Mouse (Mus musculus): ENCODE measurements around the gene Ugt1a6a. TPM values are rescaled to one million over a fixed set of nuclear protein-coding genes. Genes with fewer than 3 reads are reported as not detected.
"Not testable (repeated sequence)": the region's sequence is repeated elsewhere in the genome, so short reads cannot be mapped to it uniquely, and the experiment has no call there.

Ugt1a6a gene
- total and polyA plus RNA-seq, 3 experiments = not detected

DNA sequence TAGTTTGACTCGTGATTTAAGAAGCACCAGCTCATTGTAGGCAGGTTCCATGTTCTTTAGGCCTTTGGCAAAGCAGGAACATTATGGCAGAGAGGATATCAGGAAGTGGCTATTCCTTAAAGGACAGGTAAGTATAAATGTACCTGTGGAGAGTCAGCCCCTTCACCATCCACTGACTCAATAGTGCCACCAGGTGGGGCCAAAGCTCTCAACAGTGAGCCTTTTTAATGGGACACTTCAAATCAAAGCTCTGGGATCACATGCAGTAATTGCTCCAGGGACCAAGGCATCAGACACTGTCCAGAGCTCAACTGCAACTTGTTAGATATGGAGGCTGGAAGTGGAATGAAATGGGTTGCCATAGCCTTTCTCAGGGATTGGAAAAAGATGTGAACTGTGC lies 13.1 kb upstream of the Ugt1a6a start:
- not testable (repeated sequence) for H3K9me3 ChIP-seq (replicated peaks; ENCODE audit: insufficient read depth, low read length); H3K4me1 ChIP-seq (ENCODE audit: control insufficient read depth in 1 of 2, insufficient read depth in 2 of 2, low read length in 2 of 2); H3K27ac ChIP-seq (ENCODE audit: control insufficient read depth, low read depth, low read length); DNase-seq (ENCODE audit: low read depth, low spot score); H3K36me3 ChIP-seq (ENCODE audit: control insufficient read depth in 1 of 2, insufficient read depth in 2 of 2, low read length in 2 of 2); H3K4me3 ChIP-seq (ENCODE audit: control insufficient read depth in 1 of 2, insufficient read depth in 1 of 2, low read depth in 2 of 2, low read length in 2 of 2); H3K27me3 ChIP-seq (ENCODE audit: control insufficient read depth in 1 of 2, insufficient read depth in 2 of 2, low read length in 2 of 2); H3K79me2 ChIP-seq (ENCODE audit: control insufficient read depth, insufficient read depth, low read length, poor library complexity); H3K9ac ChIP-seq (ENCODE audit: control insufficient read depth, low read depth, low read length, poor library complexity, severe bottlenecking)
- TF ChIP-seq SMC3 (IDR thresholded peaks at IDR 0.05; ENCODE audit: low read depth, low read length) (peak; percentile 28), RCOR1 (IDR thresholded peaks at IDR 0.05; ENCODE audit: low read depth, low read length) (peak; percentile 28; the same call in 1 of the 2 replicates), RAD21 (IDR thresholded peaks at IDR 0.05; ENCODE audit: low read depth, low read length) (peak; percentile 21), CTCF (IDR thresholded peaks at IDR 0.05 in 2 of 3, conservative IDR thresholded peaks at IDR 0.05 in 1 of 3; ENCODE audit: control insufficient read depth in 1 of 3, insufficient read depth in 1 of 3, low read depth in 2 of 3, low read length in 3 of 3, poor library complexity in 1 of 3, severe bottlenecking in 1 of 3) (peak in 2 of 3 experiments; percentile 37; a peak in 4 of 6 replicates)

DNA sequence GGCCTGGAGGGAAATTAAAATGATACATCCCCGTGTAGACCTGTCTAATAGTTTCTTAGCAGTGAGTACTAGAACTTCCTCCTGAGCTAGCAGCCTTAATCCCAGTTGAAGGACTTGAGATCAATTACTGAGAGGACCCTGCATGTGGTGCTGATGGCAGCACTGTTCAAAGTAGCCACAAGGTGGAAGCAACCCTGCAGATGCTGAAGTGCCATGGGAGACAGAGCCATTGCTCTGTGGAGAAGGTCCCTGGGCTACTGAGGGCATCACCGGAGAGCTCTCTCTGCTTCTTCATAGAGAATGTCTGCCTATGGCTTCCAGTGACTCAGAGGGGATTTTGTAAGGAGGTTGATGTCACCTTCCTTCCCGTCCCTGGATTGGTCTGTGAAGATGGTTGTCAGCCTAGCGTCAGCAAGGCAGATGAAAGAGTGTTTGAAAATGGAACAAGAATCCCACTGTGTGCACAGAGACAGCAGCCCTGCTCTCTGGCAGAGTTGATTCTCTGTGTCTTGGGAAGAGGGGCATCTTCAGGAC lies 8.7 kb upstream of the Ugt1a6a start:
- H3K27ac ChIP-seq (ENCODE audit: control insufficient read depth, low read depth, low read length); H3K9ac ChIP-seq (ENCODE audit: control insufficient read depth, low read depth, low read length, poor library complexity, severe bottlenecking); DNase-seq (ENCODE audit: low read depth, low spot score): not testable (repeated sequence)

DNA sequence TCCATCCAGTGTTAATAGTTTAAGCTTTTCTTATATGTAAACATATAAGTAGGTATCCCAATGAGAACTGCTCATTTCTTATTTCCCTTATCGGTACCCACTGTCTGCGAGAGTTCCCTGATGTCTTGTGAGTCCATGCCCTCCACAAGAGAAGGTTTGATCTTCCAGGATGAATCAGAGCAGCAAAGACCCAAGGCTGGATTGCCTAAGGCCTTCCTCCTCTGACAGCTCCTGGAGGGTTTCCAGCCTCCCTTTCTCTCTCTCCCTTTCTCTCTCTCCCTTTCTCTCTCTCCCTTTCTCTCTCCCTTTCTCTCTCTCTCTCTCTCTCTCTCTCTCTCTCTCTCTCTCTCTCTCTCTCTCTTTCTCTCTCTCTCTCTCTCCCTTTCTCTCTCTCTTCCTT lies 5.5 kb upstream of the Ugt1a6a start:
- not testable (repeated sequence) for H3K27ac ChIP-seq (ENCODE audit: control insufficient read depth, low read depth, low read length); H3K4me3 ChIP-seq (ENCODE audit: control insufficient read depth in 1 of 2, insufficient read depth in 1 of 2, low read depth in 2 of 2, low read length in 2 of 2); H3K79me2 ChIP-seq (ENCODE audit: control insufficient read depth, insufficient read depth, low read length, poor library complexity); DNase-seq (ENCODE audit: low read depth, low spot score); H3K9ac ChIP-seq (ENCODE audit: control insufficient read depth, low read depth, low read length, poor library complexity, severe bottlenecking); H3K27me3 ChIP-seq (ENCODE audit: control insufficient read depth in 1 of 2, insufficient read depth in 2 of 2, low read length in 2 of 2); H3K4me1 ChIP-seq (ENCODE audit: control insufficient read depth in 1 of 2, insufficient read depth in 2 of 2, low read length in 2 of 2); H3K9me3 ChIP-seq (replicated peaks; ENCODE audit: insufficient read depth, low read length); H3K36me3 ChIP-seq (ENCODE audit: control insufficient read depth in 1 of 2, insufficient read depth in 2 of 2, low read length in 2 of 2)

More for the DNA sequence above, 8.7 kb upstream of the Ugt1a6a start:
- not testable (repeated sequence) for H3K27me3 ChIP-seq (ENCODE audit: control insufficient read depth in 1 of 2, insufficient read depth in 2 of 2, low read length in 2 of 2); H3K9me3 ChIP-seq (replicated peaks; ENCODE audit: insufficient read depth, low read length); H3K4me1 ChIP-seq (ENCODE audit: control insufficient read depth in 1 of 2, insufficient read depth in 2 of 2, low read length in 2 of 2); H3K36me3 ChIP-seq (ENCODE audit: control insufficient read depth in 1 of 2, insufficient read depth in 2 of 2, low read length in 2 of 2); H3K4me3 ChIP-seq (ENCODE audit: control insufficient read depth in 1 of 2, insufficient read depth in 1 of 2, low read depth in 2 of 2, low read length in 2 of 2); H3K79me2 ChIP-seq (ENCODE audit: control insufficient read depth, insufficient read depth, low read length, poor library complexity)

DNA sequence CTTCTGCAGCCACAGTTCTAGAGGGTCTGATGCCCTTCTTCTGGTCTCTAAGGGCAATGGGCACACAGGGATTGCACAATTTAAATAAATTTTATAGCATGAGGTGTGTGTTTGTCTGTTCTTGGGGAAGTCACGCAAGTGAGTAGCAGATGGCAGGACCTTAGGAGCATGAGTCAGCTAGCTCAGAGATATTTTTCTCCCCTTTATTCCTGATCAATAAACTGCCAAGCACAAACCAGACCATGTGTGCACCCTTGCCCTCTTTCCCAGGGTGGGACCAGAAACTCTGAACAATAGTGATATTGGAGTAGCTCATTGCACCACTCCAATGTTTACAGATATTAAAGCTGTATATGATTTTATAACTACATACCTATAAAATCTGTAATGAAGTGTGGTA lies 4.4 kb upstream of the Ugt1a6a start:
- H3K27ac ChIP-seq (ENCODE audit: control insufficient read depth, low read depth, low read length); H3K9me3 ChIP-seq (replicated peaks; ENCODE audit: insufficient read depth, low read length); H3K27me3 ChIP-seq (ENCODE audit: control insufficient read depth in 1 of 2, insufficient read depth in 2 of 2, low read length in 2 of 2); H3K4me1 ChIP-seq (ENCODE audit: control insufficient read depth in 1 of 2, insufficient read depth in 2 of 2, low read length in 2 of 2); H3K36me3 ChIP-seq (ENCODE audit: control insufficient read depth in 1 of 2, insufficient read depth in 2 of 2, low read length in 2 of 2); H3K4me3 ChIP-seq (ENCODE audit: control insufficient read depth in 1 of 2, insufficient read depth in 1 of 2, low read depth in 2 of 2, low read length in 2 of 2); H3K79me2 ChIP-seq (ENCODE audit: control insufficient read depth, insufficient read depth, low read length, poor library complexity); H3K9ac ChIP-seq (ENCODE audit: control insufficient read depth, low read depth, low read length, poor library complexity, severe bottlenecking); DNase-seq (ENCODE audit: low read depth, low spot score): not testable (repeated sequence)
